Mouse (Mus musculus) midbrain, postnatal 0 days (tissue): ENCODE results near the gene Anapc2. TPM values are rescaled to one million over a fixed set of nuclear protein-coding genes. Genes with fewer than 3 reads are reported as not detected.

Experiments used
- ATAC-seq: fragments of 200-750 bp; cut with Nextera tagmentation; 2 replicates; pipeline ENCODE4 v1.8.0; 2017; ENCODE audit warnings: moderate number of reproducible peaks, mild to moderate bottlenecking, moderate TSS enrichment, moderate library complexity; ENCODE audit not compliant: low FRiP score
- DNase-seq: peaks from one replicate; pipeline ENCODE4 v3.0.0-alpha.2; 2015; ENCODE audit warnings: low spot score
- H3K27ac ChIP-seq: fragments of 300-500 bp; sonication (generic); 2 replicates; pipeline ENCODE4 v1.5.1; 2014; ENCODE audit warnings: low read depth, mild to moderate bottlenecking, low read length, mixed read lengths
- H3K27me3 ChIP-seq: fragments of 300-500 bp; sonication (generic); 2 replicates; pipeline ENCODE4 v1.6.1; 2014; ENCODE audit warnings: low read length, control low read depth, mixed read lengths; ENCODE audit not compliant: insufficient read depth
- H3K36me3 ChIP-seq: fragments of 300-500 bp; sonication (generic); 2 replicates; pipeline ENCODE4 v1.6.1; 2014; ENCODE audit warnings: low read length, control low read depth, mixed read lengths; ENCODE audit not compliant: insufficient read depth
- H3K4me1 ChIP-seq: fragments of 300-500 bp; sonication (generic); 2 replicates; pipeline ENCODE4 v1.6.1; 2014; ENCODE audit warnings: mild to moderate bottlenecking, control low read depth, antibody characterized with exemption, low read length, mixed read lengths; ENCODE audit not compliant: insufficient read depth
- H3K4me2 ChIP-seq: fragments of 300-500 bp; sonication (generic); 2 replicates; pipeline ENCODE4 v1.6.1; 2014; ENCODE audit warnings: low read depth, mild to moderate bottlenecking, low read length, mixed read lengths; ENCODE audit not compliant: poor library complexity, severe bottlenecking
- H3K4me3 ChIP-seq: fragments of 300-500 bp; sonication (generic); 2 replicates; pipeline ENCODE4 v1.5.1; 2014; ENCODE audit warnings: low read depth, mild to moderate bottlenecking, low read length, moderate library complexity
- H3K9ac ChIP-seq: fragments of 300-500 bp; sonication (generic); replicated peaks from 2 replicates; pipeline ENCODE4 v1.6.1; 2014; ENCODE audit warnings: mild to moderate bottlenecking, low read length, moderate library complexity, mixed read lengths; ENCODE audit not compliant: poor library complexity, severe bottlenecking
- H3K9me3 ChIP-seq: fragments of 300-500 bp; sonication (generic); 2 replicates; pipeline ENCODE4 v1.6.1; 2016; ENCODE audit warnings: low read length, control low read depth
- CTCF ChIP-seq: IDR thresholded peaks from 2 replicates; pipeline ENCODE4 v1.5.1; 2016; ENCODE audit warnings: antibody characterized with exemption, mild to moderate bottlenecking
- WGBS: fragments of 180-500 bp; shearing (Covaris S2); extraction: QIAGEN DNeasy Blood & Tissue Kit; methylation state at CpG from one replicate; pipeline ENCODE4 v1.1.7; 2014; 5-methylcytosine and 5-hydroxymethylcytosine counted together
- polyA plus RNA-seq: library from polyadenylated mRNA; unstranded; fragments of >200 nt; fragmentation: Nextera tagmentation; extraction: Ambion mirVana; gene quantifications from 2 replicates; pipeline ENCODE4 v1.2.1, GENCODE M21; 2015
- total RNA-seq: library from RNA; depleted of rRNA; stranded (reverse); fragments of >200 nt; gene quantifications from 2 replicates; pipeline ENCODE4 v1.2.3, GENCODE M21; 2014

Anapc2 gene
- total and polyA plus RNA-seq, 2 experiments from 2014 or later, result 35.0 to 103 TPM

DNA sequence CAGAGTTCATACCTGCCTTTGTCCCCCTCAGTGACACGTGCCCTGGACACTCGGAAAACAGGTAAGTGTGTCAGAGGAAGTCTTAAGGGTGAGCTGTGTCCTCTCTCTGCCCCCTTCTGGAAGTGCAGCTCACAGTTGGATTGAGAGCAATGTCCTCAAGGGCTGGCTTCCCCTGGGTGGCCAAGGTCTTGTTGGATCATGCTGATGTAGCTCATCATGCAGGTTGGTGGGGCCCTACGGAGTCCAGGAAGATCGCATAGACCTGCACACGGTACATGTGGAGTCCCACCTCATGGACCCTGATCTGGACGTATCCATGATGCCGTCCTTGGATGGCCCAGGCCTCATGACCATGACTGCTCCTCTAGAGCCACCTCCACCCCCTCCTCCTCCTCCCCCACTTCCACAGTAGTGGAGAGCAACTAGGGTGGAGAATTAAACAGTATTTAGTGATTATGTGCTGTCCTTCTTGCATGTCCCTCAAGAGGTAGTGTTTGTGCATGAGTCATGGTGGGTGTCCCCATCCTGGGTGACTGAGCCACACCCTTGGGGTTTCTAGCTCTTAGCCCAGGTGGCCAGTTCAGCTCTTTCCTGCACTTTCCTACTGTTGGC lies 16.6 kb downstream of the Anapc2 start:
- Histone ChIP-seq H3K9ac (no peak overlapping the region), H3K27ac (no peak overlapping the region), H3K9me3 (no peaks in the 10 kb centered on the region), H3K4me2 (no peak overlapping the region), H3K4me3 (no peak overlapping the region), H3K27me3 (peaks cover 42% of the 10 kb centered on the region), H3K4me1 (peaks cover 11% of the 10 kb centered on the region; the same call in 1 of the 2 replicates), H3K36me3 (peaks cover 29% of the 10 kb centered on the region)
- TF ChIP-seq CTCF, result no peak
- 83% methylated on average over 7 of the region's 7 CpGs for WGBS
- ATAC-seq, result no peak
- DNase-seq, result no peak

DNA sequence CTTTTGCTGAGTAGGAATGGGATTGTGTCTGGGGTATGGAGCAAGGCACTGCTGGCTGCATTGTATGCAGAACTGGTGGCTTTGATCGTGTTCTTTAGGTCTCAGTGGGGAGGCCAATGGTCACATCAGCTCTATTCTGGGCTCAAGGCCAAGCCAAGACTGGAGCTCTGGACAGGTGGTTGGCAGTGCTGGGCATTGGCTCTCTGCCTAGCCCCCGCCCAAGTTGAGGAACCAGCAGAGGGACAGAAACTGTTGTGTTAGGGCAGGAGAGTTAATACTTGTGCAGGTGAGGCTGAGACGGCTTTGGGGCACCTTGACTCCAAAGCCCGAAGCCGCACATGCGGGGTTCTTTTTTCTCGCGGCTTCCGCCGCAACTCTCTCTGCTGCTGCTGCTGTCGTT lies 17.4 kb downstream of the Anapc2 start, which contains the start of gene Lrrc26:
TSS of gene Lrrc26 (plus strand) at position 265 of the 400 bp plus-strand sequence.
- ATAC-seq (no peak), DNase-seq (peak; percentile 67)
- Histone ChIP-seq H3K4me1 (peaks cover 11% of the 10 kb centered on the region; the same call in 1 of the 2 replicates), H3K9me3 (no peaks in the 10 kb centered on the region), H3K4me3 (peak within 1 kb of the TSS; percentile 18), H3K9ac (peak within 1 kb of the TSS; percentile 1; the same call in 1 of the 2 replicates), H3K36me3 (peaks cover 30% of the 10 kb centered on the region), H3K4me2 (peak within 1 kb of the TSS; percentile 50), H3K27me3 (peaks cover 45% of the 10 kb centered on the region), H3K27ac (no peak within 1 kb of the TSS)
- TF ChIP-seq CTCF, result no peak
- 5% methylated on average over 11 of the region's 11 CpGs for WGBS

DNA sequence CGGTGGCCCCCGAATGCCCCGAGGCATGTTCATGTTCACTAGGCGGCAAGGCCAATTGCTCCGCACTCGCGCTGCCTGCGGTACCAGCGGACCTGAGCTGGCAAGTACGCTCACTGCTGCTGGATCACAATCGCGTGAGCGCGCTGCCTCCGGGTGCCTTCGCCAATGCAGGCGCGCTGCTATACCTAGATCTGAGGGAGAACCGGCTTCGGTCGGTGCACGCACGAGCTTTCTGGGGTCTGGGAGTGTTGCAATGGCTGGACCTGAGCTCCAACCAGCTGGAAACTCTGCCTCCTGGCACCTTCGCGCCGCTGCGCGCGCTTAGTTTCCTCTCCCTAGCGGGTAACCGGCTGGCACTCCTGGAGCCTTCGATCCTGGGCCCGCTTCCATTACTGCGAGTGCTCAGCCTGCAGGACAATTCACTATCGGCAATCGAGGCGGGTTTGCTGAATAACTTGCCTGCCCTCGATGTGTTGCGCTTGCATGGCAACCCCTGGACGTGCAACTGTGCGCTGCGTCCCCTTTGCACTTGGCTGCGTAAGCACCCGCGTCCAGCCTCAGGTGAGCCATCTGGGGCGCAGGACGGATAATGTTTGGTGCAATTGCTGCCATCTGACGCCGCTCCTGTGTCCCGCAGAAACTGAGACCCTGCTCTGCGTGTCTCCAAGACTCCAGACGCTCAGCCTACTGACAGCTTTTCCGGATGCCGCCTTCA lies 18.0 kb downstream of the Anapc2 start:
- no peak for TF ChIP-seq CTCF
- H3K27me3 ChIP-seq, result peaks cover 45% of the 10 kb centered on the region
- H3K36me3 ChIP-seq, result peaks cover 29% of the 10 kb centered on the region
- ATAC-seq, result peak; percentile 12; the same call in 1 of the 2 replicates
- peak overlapping the region; percentile 50 for H3K4me2 ChIP-seq
- H3K9ac ChIP-seq, result peak overlapping the region; percentile 1; the same call in 1 of the 2 replicates
- peak overlapping the region; percentile 18 for H3K4me3 ChIP-seq
- H3K9me3 ChIP-seq, result no peaks in the 10 kb centered on the region
- peaks cover 11% of the 10 kb centered on the region; the same call in 1 of the 2 replicates for H3K4me1 ChIP-seq
- H3K27ac ChIP-seq, result no peak overlapping the region
- 1% methylated on average over 54 of the region's 54 CpGs for whole genome bisulfite sequencing
- peak; percentile 54 for DNase-seq

DNA sequence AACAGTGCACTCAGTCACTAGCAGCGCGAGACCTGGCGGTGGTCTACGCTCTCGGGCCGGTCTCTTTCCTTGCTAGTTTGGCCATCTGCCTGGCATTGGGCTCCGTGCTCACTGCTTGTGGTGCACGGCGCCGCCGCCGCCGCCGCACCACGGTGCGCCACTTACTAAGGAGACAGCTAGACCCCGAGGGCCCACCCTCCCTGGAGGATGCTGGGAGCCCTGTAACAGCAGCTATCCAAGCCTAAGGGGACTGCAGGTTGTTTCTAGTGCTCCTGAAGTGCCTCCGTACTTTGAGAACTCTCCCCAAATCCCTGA lies 18.5 kb downstream of the Anapc2 start:
- WGBS, result 0% methylated on average over 18 of the region's 18 CpGs
- peak; percentile 49 for DNase-seq
- no peak for ATAC-seq
- Histone ChIP-seq H3K27me3 (peaks cover 45% of the 10 kb centered on the region), H3K36me3 (peaks cover 29% of the 10 kb centered on the region), H3K27ac (no peak overlapping the region), H3K9ac (peak overlapping the region; percentile 29; the same call in 1 of the 2 replicates), H3K9me3 (no peaks in the 10 kb centered on the region), H3K4me3 (peak overlapping the region; percentile 18), H3K4me2 (peak overlapping the region; percentile 50), H3K4me1 (peaks cover 11% of the 10 kb centered on the region; the same call in 1 of the 2 replicates)
- TF ChIP-seq CTCF, result no peak

DNA sequence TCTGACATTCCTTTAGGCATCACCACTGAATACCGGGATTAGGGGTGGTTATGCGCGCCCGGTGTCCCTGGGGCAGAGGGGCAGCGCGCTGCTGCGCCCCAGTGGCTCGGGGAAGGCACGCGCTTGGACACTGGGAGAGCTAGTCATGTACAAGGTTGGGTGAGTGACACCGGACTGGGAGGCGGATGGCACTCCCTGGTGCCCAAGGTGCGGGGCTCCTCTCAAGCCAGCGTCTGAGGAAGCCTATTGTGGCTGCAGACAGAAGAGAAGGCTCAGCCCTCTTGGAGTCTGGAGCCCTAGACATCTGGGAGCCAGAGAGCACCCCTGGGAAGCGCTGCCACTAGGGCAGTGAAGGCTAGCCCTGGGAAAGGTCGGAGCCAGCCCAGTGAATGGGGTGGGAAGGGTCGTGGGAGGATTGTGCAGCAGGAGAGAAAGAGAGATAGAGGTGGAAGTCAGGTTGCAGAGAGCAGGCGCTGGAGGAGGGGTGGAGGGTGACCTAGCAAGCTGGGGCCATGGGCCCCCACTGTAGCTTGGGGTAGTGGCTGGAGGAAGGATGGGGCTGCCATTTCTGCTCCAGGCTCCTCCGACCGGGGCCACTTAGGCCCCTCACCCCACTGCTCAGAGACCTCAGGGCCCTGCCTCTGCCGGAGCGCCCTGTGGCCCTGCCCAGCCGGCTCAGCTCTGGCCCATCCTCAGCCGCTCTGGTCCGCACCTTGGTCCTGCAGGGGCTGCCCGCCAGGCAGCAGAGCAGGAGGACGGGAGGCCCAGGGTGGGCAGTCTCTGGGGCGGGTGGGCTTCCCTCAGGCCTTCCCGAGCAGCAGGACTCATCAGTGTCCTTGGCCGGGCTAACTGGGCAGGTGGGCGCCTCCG lies 19.1 kb downstream of the Anapc2 start:
- Histone ChIP-seq H3K27me3 (peaks cover 45% of the 10 kb centered on the region), H3K36me3 (peaks cover 34% of the 10 kb centered on the region), H3K27ac (no peak overlapping the region), H3K4me1 (peaks cover 11% of the 10 kb centered on the region; the same call in 1 of the 2 replicates), H3K9me3 (no peaks in the 10 kb centered on the region), H3K4me3 (peak overlapping the region; percentile 18), H3K4me2 (peak overlapping the region; percentile 50), H3K9ac (peak overlapping the region; percentile 29; the same call in 1 of the 2 replicates)
- no peak; the same call in 1 of the 2 replicates for ATAC-seq
- DNase-seq, result no peak
- TF ChIP-seq CTCF, result no peak
- 11% methylated on average over 31 of the region's 32 CpGs for WGBS
